Mouse (Mus musculus) adrenal gland, adult 8-10 months (tissue): ENCODE results near the gene Aif1. TPM values are rescaled to one million over a fixed set of nuclear protein-coding genes. Genes with fewer than 3 reads are reported as not detected.

Experiments
- DNase-seq: peaks from one replicate; pipeline ENCODE4 v3.0.0; 2022
- total RNA-seq, 4 experiments: library from RNA; stranded (reverse); gene quantifications; 2 replicates each; pipeline ENCODE4 v1.2.4; 2022

Aif1 gene
- 10 to 100 TPM in 2 of 4 experiments, 1 to 10 TPM in 2; 5.5 to 14.5 (median 10.5) TPM for total RNA-seq

- DNase-seq: no peak
These were observed at the start of gene Aif1 for GRCm38 (mm10) chr17:35175968-35176367. Aif1 (minus strand) TSS chr17:35176068.

DNA sequence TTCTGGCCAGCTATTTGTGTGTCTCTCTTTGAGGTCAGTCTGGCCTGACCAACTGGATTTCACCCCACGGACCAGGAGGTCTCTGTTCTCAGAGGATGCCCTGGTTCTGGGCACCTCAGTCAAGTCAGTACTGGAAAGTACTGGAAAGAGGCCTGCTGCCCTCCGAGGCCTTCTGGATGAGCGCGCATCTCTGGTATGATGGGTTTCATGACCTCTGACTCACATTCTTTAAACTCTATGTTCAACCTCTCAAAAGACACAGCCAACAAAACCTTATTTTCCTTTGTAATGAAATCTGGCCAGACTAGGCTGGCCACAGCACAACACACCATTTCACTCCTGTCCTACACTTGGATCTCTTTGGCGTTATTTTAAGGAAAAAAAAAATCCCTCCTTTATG is 49.6 kb upstream of the Aif1 start:
- no peak for DNase-seq

DNA sequence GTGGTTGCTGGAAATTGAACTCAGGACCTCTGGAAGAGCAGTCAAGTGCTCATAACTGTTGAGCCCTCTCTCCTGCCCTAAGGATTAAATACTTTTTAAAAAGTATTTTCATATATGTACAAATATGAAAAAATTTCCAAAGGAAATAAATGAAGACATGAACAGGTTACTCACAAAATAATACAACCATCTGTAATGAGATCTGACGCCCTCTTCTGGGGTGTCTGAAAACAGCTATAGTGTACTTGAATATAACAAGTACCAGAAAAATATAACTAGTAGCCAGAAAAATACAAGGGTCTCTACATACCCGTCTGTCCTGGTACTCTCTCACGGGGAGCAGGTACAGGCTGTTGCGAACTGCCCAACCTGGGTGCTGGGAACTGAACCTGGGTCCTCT is 48.8 kb upstream of the Aif1 start:
- no peak for DNase-seq

GRCm38 (mm10) chr17:35222299-35222698 is 46.4 kb upstream of the Aif1 start:
- DNase-seq: no peak

DNA sequence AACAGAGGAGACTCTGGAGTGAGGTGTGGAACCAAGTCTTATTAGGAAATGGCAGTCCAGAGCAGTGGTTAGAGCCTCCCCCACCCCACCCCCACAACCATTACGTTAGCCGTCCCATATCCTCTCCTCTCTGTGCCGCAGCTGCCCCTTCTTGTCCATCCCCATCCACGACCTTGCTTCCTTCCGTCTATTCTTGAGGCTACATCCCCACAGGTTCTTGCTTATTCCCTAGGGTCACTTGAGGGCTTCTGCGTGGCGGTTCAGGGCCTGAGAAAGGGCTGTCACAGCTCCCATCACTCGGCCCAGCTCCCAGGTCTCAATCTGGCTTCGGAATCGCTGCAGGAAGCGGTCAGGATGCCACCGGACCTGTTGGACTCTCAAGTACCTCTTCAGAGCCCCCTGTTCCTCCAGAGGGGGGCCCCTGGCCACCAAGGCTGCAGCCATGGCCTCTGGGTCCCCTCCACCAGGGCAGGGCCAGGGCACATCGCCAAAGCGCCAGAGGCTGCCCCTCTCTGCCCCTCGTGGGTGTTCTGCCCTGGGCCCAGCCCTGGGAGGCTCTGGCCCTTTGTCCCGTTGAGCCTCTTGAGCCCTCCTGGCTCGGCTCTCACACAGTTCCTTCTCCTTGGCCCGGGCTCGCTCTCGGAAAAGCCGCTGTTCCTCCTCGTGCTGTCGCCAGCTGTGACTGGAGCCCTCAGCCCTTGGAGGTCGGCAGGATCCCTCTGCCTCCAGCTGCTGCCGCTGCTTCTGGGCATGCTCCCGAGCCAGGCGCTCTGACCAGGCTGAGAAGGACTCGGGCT is 44.5 kb upstream of the Aif1 start, which contains the start of gene Gm16181:
Gene Gm16181 (plus strand): TSS at position 679 of the 797 bp plus-strand sequence.
- DNase-seq: no peak

DNA sequence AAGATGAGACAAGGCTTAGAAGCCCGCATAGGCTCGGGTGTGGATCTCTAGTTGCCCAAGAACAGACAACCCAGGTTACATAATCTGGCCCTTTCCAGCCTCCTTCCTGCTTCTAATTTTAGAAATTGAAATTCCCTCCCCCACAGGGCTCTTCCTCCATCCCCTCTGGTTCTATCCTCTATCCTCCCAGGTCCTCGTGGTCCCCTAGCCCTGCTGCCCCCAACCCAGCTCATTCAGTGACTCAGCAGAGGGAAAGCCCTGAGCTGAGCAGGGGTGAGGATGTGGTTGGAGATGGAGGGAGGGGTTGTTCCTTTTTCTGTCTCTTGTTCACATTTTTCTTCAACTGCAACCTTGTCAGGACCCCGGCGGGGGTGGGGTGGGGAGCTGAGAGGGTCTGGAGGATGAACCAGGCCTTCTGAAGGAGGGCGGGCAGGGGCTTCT is 43.8 kb upstream of the Aif1 start:
- no peak for DNase-seq

GRCm38 (mm10) chr17:35218516-35219193 is 42.8 kb upstream of the Aif1 start:
- DNase-seq: no peak

DNA sequence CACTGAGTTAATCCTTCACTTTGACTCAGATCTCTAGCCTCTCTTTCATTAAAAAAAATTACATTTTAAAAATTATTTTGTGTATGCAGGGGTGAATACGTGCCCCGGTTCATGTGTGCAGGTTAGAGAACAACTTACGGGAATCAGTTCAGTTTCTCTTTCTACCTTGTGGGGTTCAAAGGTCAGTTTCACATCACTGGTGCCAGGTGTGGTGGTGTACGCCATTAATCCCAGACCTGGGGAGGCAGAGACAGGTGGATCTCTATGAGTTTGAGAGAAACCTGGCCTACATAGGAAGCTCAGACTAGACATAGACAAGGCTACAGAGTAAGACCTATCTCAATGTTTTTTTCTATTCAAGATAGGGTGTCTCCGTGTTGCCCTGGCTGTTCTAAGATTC is 37.2 kb upstream of the Aif1 start:
- no peak for DNase-seq

DNA sequence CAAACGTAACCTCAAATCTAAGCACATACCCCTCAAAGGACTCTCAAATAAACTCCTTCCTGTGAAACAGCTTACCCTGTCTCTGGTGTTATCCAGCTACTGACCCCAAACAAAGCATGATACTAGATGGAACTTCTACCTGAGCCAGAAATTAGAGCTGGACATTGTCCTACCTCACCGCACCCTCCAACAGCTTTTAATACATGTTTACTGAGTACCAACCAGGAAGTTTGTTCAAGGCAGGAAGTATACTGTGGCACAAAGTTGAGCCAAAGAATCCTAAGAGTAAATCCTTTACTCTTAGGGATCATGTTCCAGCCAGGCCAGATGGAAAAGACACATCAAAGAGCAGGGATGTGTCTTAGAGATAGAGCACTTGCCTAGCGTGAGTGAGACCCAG is 34.7 kb upstream of the Aif1 start:
- DNase-seq: no peak

DNA sequence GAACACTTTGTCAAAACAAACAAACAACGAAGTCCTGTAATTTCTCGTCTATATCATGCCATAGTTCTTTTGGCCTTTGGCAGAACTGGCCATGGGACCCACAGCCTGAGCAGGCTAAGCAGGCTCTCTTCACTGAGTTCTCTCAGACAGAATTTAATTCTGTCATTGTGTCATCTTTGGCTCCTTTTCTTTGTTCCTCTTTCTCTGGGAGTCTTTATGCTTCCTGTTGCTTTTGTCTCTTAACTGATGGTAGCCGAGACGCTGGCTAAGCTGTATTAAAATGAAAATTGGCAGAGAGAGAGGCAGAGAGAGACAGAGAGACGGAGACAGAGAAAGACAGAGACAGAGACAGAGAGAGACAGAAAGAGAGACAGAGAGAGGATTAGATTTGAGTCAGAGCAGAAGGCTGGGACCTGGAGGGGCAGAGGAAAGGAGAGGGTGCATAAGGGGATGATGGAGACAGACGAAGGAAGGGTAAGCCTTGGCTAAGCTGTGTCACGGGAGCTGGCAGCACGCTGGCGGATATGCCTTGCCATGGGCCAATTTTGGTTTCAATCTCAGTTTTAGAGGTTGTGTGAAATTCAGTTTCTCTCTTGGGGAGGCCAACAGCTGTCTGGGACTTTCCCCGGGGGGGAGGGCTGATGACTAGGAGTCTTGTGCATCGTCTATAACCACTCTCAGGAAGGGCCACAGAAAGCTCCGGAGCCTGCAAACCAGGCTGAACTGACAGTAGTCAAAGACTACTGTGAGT is 34.1 kb upstream of the Aif1 start:
- no peak for DNase-seq

- no peak for DNase-seq
These were observed 29.5 kb upstream of the Aif1 start for GRCm38 (mm10) chr17:35205380-35205769.

GRCm38 (mm10) chr17:35204494-35205379 is 28.9 kb upstream of the Aif1 start, which contains the start of gene Lta:
Lta (minus strand) TSS chr17:35205351.
- no peak for DNase-seq

- no peak for DNase-seq
These were observed 26.6 kb upstream of the Aif1 start for GRCm38 (mm10) chr17:35202442-35202841.

DNA sequence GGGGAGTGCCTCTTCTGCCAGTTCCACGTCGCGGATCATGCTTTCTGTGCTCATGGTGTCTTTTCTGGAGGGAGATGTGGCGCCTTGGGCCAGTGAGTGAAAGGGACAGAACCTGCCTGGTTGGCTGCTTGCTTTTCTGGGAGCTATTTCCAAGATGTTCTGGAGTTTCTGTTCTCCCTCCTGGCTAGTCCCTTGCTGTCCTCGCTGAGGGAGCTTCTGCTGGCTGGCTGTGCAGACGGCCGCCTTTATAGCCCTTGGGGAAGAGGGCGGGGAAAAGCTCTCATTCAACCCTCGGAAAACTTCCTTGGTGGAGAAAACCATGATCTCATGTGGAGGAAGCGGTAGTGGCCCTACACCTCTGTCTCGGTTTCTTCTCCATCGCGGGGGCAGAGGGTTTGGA is 25.9 kb upstream of the Aif1 start, which contains the start of gene Tnf:
Gene Tnf (minus strand): TSS at position 221 of the 400 bp plus-strand sequence.
- DNase-seq: no peak

DNA sequence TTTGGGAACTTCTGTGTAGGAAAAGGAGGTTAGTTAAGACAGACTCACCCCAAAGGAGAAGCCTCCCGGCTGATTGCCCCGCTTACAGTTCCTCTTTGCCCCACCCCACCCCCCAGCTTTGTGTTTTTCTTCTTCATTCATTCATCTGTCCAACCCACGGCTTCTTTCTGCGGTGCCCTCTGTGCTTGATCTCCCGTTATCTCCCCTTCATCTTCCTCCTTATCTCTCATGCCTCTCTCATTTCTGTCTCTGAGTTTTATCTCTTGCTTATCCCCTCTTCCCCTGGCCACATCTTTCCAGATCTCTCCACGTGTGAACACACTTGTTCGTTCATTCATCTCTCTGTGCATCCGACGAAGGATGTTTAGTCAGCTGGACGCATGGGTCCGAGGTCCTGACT is 25.3 kb upstream of the Aif1 start:
- no peak for DNase-seq

DNA sequence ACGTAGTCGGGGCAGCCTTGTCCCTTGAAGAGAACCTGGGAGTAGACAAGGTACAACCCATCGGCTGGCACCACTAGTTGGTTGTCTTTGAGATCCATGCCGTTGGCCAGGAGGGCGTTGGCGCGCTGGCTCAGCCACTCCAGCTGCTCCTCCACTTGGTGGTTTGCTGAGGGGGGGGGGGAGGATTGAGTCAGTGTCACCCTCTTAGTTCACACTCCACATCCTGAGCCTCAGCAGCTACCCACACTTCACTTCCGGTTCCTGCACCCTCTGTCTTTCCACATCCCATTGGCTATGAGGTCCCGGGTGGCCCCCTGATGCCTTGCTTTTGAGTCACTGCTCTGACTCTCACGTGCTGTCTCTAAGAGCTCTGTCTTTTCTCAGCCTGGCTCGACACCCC is 24.5 kb upstream of the Aif1 start:
- DNase-seq: no peak

DNA sequence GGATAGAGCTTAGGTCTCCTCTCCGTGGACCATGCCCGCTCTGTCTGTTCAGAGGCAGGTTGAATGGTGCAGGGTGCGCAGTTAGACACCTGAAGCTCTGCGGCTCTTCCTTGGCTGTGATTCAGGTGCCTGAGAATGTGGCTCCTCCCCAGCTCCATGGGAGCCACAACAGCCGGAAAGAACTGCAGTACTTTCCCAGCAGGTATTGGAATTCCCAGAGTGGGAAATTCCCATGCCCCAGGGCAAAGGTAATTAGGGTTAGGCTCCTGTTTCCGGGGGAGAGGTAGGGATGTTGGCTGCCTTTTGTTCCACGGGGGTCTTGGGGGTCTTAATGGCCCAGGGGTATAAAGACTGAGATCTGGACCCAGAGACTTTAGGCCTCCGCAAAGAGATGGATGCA is 23.1 kb upstream of the Aif1 start:
- DNase-seq: no peak

DNA sequence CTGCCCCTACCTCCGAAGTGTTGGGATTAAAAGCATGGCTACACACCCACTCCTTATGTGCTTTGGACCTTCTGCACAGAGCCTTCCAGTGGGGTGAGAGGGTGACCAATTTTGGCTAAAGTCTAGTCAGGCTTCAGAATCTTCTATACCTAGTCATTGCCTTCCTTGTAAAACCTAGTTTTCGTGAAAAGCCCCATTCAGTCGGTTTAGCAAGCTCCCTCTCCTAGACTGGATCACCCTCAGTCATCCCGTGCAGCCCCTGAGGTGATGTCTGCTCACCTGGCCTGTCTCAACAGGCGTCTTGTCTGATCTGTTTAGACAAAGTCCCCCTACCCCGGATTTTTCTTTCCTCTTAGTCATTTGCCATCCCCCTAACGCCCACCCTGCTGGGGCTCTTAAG is 22.2 kb upstream of the Aif1 start:
- no peak for DNase-seq

GRCm38 (mm10) chr17:35197126-35197525 is 21.3 kb upstream of the Aif1 start:
- DNase-seq: no peak

- no peak for DNase-seq
These were observed 20.4 kb upstream of the Aif1 start for GRCm38 (mm10) chr17:35196321-35196641.

DNA sequence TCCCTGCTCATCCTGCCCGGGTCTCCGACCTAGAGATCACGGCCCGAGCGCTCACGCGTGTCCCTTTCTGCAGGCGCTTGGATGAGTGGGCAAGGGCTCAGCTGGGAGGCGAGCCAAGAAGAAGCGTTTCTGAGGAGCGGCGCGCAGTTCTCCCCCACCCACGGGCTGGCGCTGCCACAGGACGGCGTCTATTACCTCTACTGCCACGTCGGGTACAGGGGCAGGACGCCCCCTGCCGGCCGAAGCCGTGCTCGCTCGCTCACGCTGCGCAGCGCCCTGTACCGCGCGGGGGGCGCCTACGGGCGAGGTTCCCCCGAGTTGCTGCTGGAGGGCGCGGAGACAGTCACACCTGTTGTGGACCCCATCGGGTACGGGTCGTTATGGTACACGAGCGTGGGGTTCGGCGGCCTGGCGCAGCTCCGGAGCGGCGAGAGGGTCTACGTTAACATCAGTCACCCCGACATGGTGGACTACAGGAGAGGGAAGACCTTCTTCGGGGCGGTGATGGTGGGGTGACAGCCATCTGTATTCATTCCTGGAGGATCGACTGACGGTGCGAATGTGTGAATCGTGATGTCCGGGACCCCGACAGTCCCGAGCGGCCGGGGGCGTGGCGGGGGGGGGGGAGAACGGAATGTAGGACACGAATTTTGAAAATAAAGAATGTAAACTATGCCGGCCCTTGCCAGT is 19.9 kb upstream of the Aif1 start:
- peak; percentile 64 for DNase-seq
